Mouse (Mus musculus) forebrain, postnatal 0 days (tissue): Measurements from ENCODE around the gene Acsl5. TPM values are rescaled to one million over a fixed set of nuclear protein-coding genes. Genes with fewer than 3 reads are reported as not detected.

Source experiments
- ATAC-seq: fragments of 200-750 bp; cut with Nextera tagmentation; 2 replicates; pipeline ENCODE4 v1.8.0; 2017; ENCODE audit warnings: mild to moderate bottlenecking, moderate library complexity
- DNase-seq: peaks from one replicate; pipeline ENCODE4 v3.0.0-alpha.2; 2015
- H3K27ac ChIP-seq: fragments of 300-500 bp; sonication (generic); 2 replicates; pipeline ENCODE4 v1.5.1; 2014; ENCODE audit warnings: low read depth, mild to moderate bottlenecking, antibody characterized with exemption, low read length, moderate library complexity, mixed read lengths
- H3K27me3 ChIP-seq: fragments of 300-500 bp; sonication (generic); 2 replicates; pipeline ENCODE4 v1.6.1; 2014; ENCODE audit warnings: mild to moderate bottlenecking, low read length, mixed read lengths; ENCODE audit not compliant: insufficient read depth
- H3K36me3 ChIP-seq: fragments of 300-500 bp; sonication (generic); 2 replicates; pipeline ENCODE4 v1.6.1; 2014; ENCODE audit warnings: mild to moderate bottlenecking, moderate library complexity; ENCODE audit not compliant: insufficient read depth
- H3K4me1 ChIP-seq: fragments of 300-500 bp; sonication (generic); 2 replicates; pipeline ENCODE4 v1.6.1; 2014; ENCODE audit warnings: antibody characterized with exemption; ENCODE audit not compliant: insufficient read depth
- H3K4me2 ChIP-seq: fragments of 300-500 bp; sonication (generic); 2 replicates; pipeline ENCODE4 v1.6.1; 2014; ENCODE audit warnings: low read depth, mild to moderate bottlenecking, moderate library complexity
- H3K4me3 ChIP-seq: fragments of 300-500 bp; sonication (generic); 2 replicates; pipeline ENCODE4 v1.5.1; 2014; ENCODE audit warnings: low read depth, low read length, mixed read lengths
- H3K9ac ChIP-seq: fragments of 300-500 bp; sonication (generic); 2 replicates; pipeline ENCODE4 v1.6.1; 2014; ENCODE audit warnings: mild to moderate bottlenecking
- H3K9me3 ChIP-seq: fragments of 300-500 bp; sonication (generic); 2 replicates; pipeline ENCODE4 v1.6.1; 2016; ENCODE audit warnings: low read length
- CTCF ChIP-seq: sonication (generic); IDR thresholded peaks from 2 replicates; pipeline ENCODE4 v1.5.1; 2016; ENCODE audit warnings: antibody characterized with exemption, control low read depth, low read depth
- WGBS: fragments of 180-500 bp; shearing (Covaris S2); extraction: QIAGEN DNeasy Blood & Tissue Kit; methylation state at CpG from one replicate; pipeline ENCODE4 v1.1.7; 2014; 5-methylcytosine and 5-hydroxymethylcytosine counted together
- polyA plus RNA-seq: library from polyadenylated mRNA; unstranded; fragments of >200 nt; fragmentation: Nextera tagmentation; extraction: Ambion mirVana; gene quantifications from 2 replicates; pipeline ENCODE4 v1.2.1, GENCODE M21; 2015
- total RNA-seq: library from RNA; depleted of rRNA; stranded (reverse); fragments of >200 nt; gene quantifications from 2 replicates; pipeline ENCODE4 v1.2.3, GENCODE M21; 2014

The Acsl5 gene
- total and polyA plus RNA-seq, 2 experiments from 2014 or later: 15.9 to 16.6 TPM

- WGBS: 68% methylated on average over 3 of the region's 3 CpGs
- DNase-seq: no peak
- TF ChIP-seq CTCF: no peak
- H3K4me2 ChIP-seq: no peak overlapping the region
- no peaks in the 10 kb centered on the region for H3K27me3 ChIP-seq
- H3K9me3 ChIP-seq: no peaks in the 10 kb centered on the region
- no peak overlapping the region for H3K4me3 ChIP-seq
- H3K27ac ChIP-seq: no peak overlapping the region
- no peak for ATAC-seq
- no peak overlapping the region for H3K9ac ChIP-seq
- no peaks in the 10 kb centered on the region for H3K36me3 ChIP-seq
- H3K4me1 ChIP-seq: no peaks in the 10 kb centered on the region
Measured at GRCm38 (mm10) chr19:55265269-55265668, 13.5 kb downstream of the Acsl5 start.

- 90% methylated on average over 3 of the region's 3 CpGs for WGBS
- DNase-seq (no peak), ATAC-seq (no peak)
- H3K9ac ChIP-seq: no peak overlapping the region
- no peaks in the 10 kb centered on the region for H3K27me3 ChIP-seq
- no peak overlapping the region for H3K4me2 ChIP-seq
- H3K27ac ChIP-seq: no peak overlapping the region
- no peaks in the 10 kb centered on the region for H3K4me1 ChIP-seq
- TF ChIP-seq CTCF: no peak
- no peaks in the 10 kb centered on the region for H3K36me3 ChIP-seq
- no peak overlapping the region for H3K4me3 ChIP-seq
- H3K9me3 ChIP-seq: no peaks in the 10 kb centered on the region
Measured at GRCm38 (mm10) chr19:55266786-55267185, 15.0 kb downstream of the Acsl5 start.

DNA sequence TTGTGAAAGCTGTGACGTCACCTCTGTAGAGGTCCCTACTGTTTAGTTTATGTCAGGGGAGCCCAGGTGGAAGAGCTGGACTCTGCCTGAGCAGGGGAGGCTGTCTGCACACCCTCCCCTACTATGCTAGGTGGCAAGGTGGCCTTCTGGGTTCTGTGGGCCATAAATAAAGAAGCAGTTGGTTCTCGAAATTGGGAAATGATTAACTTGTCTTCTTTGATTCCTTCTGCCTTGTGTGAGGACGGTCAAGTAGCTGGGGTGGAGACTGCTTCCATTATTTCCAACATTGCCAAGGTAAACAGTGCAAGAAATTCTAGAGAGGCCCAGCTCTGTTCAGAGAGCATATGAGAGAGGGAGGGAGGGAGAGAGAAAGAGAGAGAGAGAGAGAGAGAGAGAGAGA, 16.4 kb downstream of the Acsl5 start:
- H3K27ac ChIP-seq: no peak overlapping the region
- ATAC-seq: no peak
- TF ChIP-seq CTCF: no peak
- WGBS: 79% methylated on average over 3 of the region's 3 CpGs
- H3K4me2 ChIP-seq: no peak overlapping the region
- no peaks in the 10 kb centered on the region for H3K4me1 ChIP-seq
- no peaks in the 10 kb centered on the region for H3K27me3 ChIP-seq
- no peak for DNase-seq
- H3K4me3 ChIP-seq: no peak overlapping the region
- H3K9me3 ChIP-seq: no peaks in the 10 kb centered on the region
- no peaks in the 10 kb centered on the region for H3K36me3 ChIP-seq
- H3K9ac ChIP-seq: no peak overlapping the region

- no peak for TF ChIP-seq CTCF
- ATAC-seq: no peak
- Histone ChIP-seq H3K4me3 (no peak overlapping the region), H3K27ac (no peak overlapping the region), H3K9me3 (no peaks in the 10 kb centered on the region), H3K4me2 (no peak overlapping the region), H3K36me3 (no peaks in the 10 kb centered on the region), H3K27me3 (no peaks in the 10 kb centered on the region), H3K9ac (no peak overlapping the region), H3K4me1 (no peaks in the 10 kb centered on the region)
- WGBS: 83% methylated on average over 5 of the region's 5 CpGs
- no peak for DNase-seq
Measured at GRCm38 (mm10) chr19:55269051-55269450, 17.3 kb downstream of the Acsl5 start.

- H3K4me1 ChIP-seq: no peaks in the 10 kb centered on the region
- no peak for TF ChIP-seq CTCF
- no peak overlapping the region for H3K9ac ChIP-seq
- H3K4me2 ChIP-seq: no peak overlapping the region
- DNase-seq (no peak), ATAC-seq (no peak)
- H3K27me3 ChIP-seq: no peaks in the 10 kb centered on the region
- no peaks in the 10 kb centered on the region for H3K9me3 ChIP-seq
- H3K27ac ChIP-seq: no peak overlapping the region
- WGBS: 18% methylated on average over 3 of the region's 3 CpGs
- no peak overlapping the region for H3K4me3 ChIP-seq
- no peaks in the 10 kb centered on the region for H3K36me3 ChIP-seq
Measured at GRCm38 (mm10) chr19:55271448-55271847, 19.7 kb downstream of the Acsl5 start.

- H3K27me3 ChIP-seq: no peaks in the 10 kb centered on the region
- no peak overlapping the region for H3K9ac ChIP-seq
- DNase-seq: no peak
- no peak overlapping the region for H3K4me3 ChIP-seq
- ATAC-seq: no peak
- H3K36me3 ChIP-seq: no peaks in the 10 kb centered on the region
- 79% methylated on average over 6 of the region's 6 CpGs for WGBS
- H3K4me2 ChIP-seq: no peak overlapping the region
- no peak for TF ChIP-seq CTCF
- no peaks in the 10 kb centered on the region for H3K4me1 ChIP-seq
- no peaks in the 10 kb centered on the region for H3K9me3 ChIP-seq
- H3K27ac ChIP-seq: no peak overlapping the region
Measured at GRCm38 (mm10) chr19:55273340-55273739, 21.6 kb downstream of the Acsl5 start.

DNA sequence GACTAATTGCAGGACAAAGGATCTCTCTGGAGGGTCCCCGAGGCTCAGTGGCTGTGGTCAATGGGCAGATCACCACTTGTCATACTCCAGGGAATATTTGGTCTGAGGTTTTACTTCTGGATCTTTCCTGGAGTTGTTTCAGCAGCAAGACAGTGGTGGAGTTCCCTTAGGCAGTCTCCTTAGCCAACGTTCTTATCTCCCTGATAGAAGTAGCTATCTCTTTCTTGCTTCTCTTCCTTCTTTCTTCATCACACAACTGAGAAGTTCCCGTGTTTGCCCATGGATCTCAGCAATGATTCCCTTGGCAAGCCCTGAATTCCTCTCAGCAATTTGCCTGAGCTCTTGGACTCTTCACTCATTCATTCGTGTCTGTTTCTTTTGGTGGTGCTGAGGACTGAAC, 24.4 kb downstream of the Acsl5 start:
- no peak for DNase-seq
- no peaks in the 10 kb centered on the region for H3K27me3 ChIP-seq

GRCm38 (mm10) chr19:55276770-55277169, 25.0 kb downstream of the Acsl5 start:
- no peak for TF ChIP-seq CTCF
- 94% methylated on average over 3 of the region's 3 CpGs for WGBS
- no peak for ATAC-seq

More for the DNA sequence above, 24.4 kb downstream of the Acsl5 start:
- Histone ChIP-seq H3K36me3 (no peaks in the 10 kb centered on the region), H3K4me2 (no peak overlapping the region), H3K27ac (no peak overlapping the region), H3K4me3 (no peak overlapping the region), H3K4me1 (no peaks in the 10 kb centered on the region), H3K9me3 (no peaks in the 10 kb centered on the region), H3K9ac (no peak overlapping the region)
- 74% methylated on average over 4 of the region's 4 CpGs for WGBS
- no peak for ATAC-seq
- TF ChIP-seq CTCF: no peak

More at GRCm38 (mm10) chr19:55276770-55277169, 25.0 kb downstream of the Acsl5 start:
- Histone ChIP-seq H3K4me3 (no peak overlapping the region), H3K36me3 (no peaks in the 10 kb centered on the region), H3K27ac (no peak overlapping the region), H3K9ac (no peak overlapping the region), H3K9me3 (no peaks in the 10 kb centered on the region), H3K4me2 (no peak overlapping the region), H3K4me1 (no peaks in the 10 kb centered on the region), H3K27me3 (no peaks in the 10 kb centered on the region)
- no peak for DNase-seq
